Mouse (Mus musculus): ENCODE data around the gene Cyct. TPM values are rescaled to one million over a fixed set of nuclear protein-coding genes. Genes with fewer than 3 reads are reported as not detected.
A peak's percentile ranks its signal among the peaks of the same experiment; 100 is the strongest.

The Cyct gene
- total RNA-seq (2022), result not detected

DNA sequence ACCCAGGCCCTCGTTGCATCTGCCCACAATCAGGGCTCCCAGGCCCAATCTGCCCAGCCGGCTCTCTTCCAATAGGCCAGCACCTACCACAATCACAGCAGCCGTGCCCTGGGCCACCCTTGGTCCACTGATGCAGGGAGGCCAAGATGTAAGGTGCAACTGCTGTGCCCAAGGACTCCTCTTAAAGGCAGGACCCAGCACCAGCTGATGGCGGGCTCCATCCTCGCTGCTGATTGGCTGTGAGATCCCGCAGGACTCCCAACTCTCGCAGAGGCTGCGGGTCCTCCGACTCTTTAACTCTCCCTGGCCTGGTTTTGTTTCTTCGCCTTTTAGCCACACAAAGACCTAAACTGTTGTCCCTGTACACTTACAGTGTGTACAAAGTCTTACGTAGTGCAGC lies at the start of gene Cyct:
Gene Cyct (minus strand): TSS at position 225 of the 400 bp plus-strand sequence.
- no peak for DNase-seq

DNA sequence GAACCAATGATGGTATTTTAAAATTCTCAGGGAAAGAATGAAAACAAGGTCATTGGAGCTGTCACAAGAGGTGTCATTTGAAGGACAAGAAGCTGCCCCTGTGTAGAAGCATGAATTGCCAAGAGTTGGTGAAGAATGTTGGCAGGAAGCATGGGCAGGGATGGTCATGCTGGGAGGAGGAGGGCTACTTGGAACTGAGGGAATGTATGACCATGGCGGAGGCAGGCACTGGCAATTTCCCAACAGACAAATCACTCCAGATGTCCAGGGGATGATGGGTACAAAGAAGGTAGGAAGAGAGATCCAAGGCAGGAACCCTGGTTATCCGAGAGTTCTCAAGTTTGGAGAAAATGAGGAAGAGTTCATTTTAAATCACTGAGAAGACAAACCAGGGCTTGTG lies 49.7 kb upstream of the Cyct start:
- DNase-seq, result no peak

DNA sequence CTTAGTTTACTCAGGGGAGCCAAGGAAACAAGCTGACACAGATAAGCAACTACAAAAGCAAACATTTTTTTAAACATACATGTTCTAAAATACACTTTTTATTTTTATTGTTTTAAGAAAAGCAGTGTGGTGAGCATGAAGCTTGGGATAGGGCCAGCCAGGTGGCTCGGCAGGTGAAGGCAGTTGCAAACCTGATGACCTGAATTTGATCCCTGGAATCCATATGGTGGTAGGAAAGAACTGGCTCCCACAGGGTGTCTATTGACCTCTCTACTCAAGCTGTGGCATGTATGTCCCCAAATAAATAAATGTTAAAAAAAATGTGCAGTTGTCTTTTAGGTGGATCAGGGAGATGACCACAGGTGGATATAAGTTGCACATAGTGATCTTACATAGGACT lies 49.3 kb upstream of the Cyct start:
- no peak for DNase-seq

DNA sequence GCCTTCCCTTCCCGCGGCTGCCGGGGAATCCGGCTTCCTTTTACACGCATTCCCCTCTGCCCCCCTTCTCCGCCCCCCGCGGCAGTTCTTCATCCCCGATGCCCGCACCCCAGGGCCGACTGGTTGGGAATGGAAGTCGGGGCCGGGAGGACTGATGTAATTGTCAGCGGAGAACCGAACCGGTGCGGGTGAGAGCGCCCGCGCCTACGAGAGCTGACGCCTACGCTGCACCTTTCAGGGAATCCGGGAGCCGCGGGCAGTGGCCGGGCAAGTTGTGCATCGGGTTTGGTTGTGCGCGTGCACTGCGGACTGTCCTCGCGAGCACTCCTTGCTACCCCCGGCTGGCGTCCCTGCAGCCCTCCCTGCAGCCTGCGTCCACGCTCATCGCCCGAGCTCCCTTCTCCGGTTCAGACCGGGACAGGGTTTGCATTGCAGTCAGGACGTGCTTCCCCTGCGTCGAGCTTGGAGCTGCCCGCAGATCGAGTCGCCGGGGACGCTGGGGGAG lies 46.7 kb upstream of the Cyct start:
- DNase-seq, result peak; percentile 64

DNA sequence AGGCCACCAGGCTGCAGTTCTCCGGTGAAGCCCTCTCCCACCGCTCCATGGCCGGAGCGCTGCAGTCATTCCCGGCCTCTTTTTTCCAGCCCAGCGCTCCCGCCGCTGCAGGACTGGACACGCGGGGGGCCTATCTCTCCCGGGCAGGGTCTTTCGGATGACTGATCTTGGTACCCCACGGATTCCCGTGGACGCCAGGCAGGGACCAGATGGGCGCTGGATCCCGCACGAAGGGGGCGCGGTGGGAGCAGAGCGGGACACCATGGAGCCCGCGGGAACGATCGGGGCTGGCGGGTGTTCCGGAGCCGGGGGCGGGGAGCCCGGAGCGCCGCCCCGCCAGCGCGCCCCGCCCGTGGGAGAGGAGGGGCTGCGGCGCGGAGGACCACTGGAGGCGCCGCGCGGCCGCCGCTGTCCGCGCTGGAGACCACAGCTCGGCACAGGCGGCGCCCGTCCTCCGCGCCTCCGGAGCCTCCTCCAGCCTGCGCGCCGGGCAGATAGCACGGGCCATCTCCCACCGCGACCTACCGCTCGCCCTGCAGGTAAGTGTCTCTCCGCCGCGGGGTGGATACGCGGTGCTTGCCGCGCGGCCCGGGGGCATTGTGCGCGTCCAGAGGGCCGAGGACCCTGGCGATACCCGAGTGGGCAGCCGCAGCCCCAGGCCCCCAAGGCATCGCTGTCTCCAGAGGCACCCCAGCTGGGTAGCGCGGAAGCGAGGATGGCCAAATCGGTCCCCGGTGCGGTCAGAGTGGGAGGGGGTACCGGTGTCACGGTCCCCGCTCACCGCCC lies 46.1 kb upstream of the Cyct start, which contains the start of gene Osbpl6:
Gene Osbpl6 (plus strand): TSS at position 358 of the 786 bp plus-strand sequence.
- DNase-seq, result peak; percentile 63

DNA sequence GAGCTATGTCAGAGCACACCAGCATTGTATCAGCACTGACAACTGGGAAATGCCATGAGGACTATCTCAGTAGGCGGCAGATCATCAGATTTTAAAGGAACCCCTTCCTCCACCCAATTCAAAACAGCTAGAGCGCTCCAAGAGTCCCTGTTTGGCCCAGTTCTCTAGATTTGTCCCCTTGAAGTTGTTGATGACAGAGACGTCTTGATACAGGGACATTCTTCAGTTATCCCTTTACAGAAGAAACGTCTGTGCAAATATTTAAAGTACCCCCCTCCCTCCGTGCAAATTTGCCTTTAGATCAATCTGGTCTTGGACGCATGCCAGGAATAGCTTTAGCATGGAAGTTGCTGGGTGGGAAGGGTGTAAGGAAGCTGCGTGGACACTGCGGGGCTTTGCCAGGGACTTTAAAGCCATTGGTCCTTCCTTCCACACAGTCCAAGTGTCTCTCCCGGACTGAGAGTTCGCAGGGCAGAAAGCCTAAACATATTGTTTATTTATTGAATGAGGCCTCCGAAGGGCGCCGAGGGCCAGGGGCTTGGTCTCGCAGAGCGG lies 45.4 kb upstream of the Cyct start:
- no peak for DNase-seq

DNA sequence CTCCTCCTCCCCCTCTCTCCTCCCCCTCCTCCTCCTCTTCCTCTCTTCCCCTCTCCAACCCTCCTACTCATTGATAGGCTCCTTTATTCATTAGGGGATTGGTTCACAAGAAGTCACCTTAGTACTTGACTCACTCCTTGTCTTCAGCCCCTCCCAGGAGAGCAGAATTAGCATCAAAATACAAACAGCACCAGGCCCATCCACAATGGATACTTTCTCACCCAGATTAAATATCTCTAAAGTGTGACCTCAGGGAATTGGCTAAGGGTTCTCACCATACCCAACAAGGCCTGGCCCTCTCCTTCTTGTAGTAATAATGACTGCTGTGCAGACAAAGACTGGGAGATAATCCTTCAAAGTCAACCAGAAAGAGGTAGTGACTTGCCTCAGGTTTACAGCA lies 39.9 kb upstream of the Cyct start:
- DNase-seq, result no peak

DNA sequence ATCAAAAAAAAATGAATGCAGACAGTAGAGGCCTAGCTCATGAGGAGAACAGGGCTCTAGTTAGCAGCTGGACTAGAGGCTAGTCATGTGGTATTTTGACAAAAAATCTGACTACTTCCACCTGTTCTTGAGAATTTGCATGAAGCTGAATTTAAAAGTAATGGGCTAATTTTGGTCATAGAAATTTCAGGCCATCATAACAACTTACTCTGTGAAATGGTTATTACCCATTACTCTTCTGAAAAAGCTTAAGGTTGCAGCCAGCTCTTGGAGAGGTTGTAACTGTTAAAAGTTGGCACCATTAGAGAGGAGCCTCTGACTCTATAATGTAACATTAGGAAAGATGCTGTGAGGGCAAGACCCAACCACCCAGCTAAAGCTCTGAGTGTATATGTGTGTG lies 26.3 kb upstream of the Cyct start:
- DNase-seq, result no peak

DNA sequence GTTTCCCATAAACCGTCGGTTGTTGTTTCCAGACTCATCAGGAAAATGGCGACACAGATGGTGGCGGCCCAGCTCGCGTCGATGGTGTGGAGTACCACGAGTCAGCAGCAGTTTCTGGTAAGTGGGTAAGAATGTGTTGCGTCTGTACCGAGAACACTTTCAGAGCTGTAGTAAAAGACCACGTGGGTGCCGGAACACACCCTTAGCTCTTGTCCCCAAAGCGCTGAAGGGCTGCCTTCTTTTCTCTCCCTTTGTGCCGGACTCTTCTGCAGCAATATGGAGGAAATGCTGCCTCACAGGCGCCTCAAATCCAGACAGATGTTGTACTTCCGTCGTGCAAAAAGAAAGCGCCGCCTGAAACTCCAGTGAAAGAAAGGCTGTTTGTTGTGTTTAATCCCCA lies 18.4 kb upstream of the Cyct start:
- DNase-seq, result no peak

DNA sequence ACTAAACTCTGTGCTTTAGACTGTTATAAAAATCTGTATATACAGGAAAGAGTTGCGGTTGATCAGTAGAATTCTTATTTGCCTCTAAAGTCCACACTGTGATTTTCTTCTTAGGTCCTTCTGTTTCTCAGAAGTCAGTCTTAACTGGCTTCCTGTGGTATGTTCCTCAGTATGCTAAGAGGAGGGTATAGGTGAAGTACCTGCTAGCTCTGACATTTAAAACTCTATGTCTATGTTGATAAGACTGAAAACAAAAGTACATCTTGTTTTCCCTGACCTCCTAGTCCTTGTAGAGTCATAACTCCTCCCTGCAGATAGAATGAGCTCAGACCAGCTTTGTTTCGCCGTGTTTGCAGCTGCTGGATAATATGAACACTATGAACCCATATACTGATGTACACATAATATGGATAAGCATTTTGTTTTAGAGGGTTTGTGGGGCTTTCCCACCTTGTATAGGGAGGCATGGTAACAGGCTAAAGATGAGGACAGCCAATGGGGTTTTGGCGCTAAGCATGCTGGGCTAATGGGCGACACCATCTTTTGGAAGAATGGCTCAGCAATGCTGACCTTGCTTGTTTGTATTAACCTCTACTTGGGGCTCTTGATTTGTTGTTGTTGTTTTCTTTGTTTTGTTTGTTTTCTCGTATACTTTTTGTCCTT lies 14.4 kb upstream of the Cyct start:
- no peak for DNase-seq

DNA sequence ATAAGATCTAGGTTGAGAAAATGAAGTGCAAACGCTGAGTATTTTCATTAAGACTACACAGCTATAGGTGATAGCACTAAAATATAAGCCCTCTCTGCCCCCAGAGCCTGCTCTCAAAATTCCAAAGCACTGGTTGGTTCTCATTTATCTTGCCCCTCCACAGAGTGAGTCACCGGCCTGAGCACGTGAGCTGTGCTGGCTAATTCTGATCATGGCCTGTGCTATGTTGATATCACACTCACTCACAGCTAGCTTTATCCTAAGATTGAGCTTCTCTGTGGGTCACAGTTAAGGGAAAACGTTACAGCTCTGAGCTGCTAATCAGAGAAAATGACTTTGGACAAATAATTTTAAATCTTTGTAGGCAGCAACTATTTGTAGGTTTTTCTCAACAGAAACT lies 12.0 kb upstream of the Cyct start:
- DNase-seq, result peak; percentile 37

DNA sequence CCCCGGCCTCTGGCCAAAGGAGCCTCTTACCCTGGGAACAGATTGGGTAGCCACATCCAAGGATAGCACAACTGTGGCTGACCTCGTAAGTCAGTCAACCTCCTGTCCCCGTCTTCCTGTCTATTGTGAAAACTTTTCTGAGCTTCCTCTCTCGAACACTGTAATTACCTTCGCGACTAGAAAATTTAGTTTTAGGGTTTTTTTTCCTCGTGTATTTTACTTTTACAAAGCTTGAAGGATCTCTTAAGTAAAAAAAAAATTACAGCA lies 10.3 kb upstream of the Cyct start:
- no peak for DNase-seq

DNA sequence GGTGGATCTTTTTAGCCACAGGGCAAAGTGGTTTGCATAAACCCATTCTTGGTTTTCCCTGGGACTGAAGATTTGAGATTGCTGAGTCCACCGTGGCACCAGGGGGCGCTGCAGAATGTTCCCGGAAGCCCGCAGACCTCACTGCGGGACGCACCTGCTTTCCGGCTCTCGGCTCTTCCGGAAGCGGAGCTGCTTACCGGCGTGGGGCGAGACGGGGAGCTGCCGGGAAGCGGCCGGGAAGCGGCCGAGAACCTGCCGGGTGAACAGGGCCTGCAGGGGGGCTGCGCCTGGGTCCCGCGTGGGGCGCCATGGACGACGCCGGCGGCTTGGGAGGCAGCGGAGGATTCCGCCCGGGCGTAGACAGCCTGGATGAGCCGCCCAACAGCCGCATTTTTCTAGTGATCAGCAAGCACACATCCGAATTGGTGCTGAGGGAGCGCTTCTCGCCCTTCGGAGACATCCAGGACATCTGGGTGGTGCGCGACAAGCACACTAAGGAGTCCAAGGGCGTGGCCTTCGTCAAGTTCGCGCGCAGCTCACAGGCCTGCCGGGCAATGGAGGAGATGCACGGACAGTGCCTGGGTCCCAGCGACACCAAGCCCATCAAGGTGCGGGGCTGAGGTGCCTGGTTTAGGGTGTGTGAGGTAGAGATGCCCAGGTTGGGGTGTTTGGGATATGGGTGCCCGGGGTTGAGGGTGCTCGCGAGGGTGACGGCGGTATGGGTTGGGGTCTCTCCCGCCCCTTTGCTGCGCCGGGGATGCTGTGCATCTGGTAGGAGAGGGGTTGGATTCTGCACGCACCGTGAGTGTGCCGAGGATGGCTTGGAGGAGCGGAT lies 9.8 kb upstream of the Cyct start, which contains the start of gene Rbm45:
Gene Rbm45 (plus strand): TSS at position 164 of the 835 bp plus-strand sequence.
- DNase-seq, result peak; percentile 71

DNA sequence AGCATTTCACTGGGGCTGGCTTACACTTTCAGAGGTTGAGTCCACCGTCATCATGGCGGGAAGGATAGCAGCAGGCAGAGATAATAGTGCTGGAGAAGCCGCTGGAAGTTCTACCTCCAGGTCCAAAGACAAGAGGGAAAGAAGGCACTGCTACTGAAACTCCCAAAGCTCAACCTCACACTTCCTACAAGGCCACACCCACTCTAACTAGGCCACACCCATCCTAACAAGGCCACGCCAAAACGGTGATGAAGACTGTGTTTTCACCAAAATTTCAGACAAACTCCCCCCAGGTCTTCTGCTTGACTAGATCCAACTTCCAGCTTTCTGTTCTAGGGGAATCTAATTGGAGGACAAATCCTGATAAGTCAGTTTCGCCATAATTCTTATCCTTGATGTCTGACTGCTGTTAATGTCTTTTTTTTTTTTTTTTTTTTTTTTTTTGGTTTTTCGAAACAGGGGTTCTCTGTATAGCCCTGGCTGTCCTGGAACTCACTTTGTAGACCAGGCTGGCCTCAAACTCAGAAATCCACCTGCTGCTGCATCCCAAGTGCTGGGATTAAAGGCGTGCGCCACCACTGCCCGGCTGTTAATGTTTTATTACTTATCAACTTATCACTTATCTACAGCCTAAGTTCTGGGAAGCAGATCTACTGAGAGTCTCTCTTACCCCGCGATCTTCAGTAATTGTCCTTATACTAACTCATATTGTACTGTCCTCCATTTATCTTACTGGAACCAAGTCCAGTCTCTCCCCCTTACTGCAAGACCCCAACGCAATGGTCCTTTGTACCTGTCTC lies 8.8 kb upstream of the Cyct start:
- no peak for DNase-seq

DNA sequence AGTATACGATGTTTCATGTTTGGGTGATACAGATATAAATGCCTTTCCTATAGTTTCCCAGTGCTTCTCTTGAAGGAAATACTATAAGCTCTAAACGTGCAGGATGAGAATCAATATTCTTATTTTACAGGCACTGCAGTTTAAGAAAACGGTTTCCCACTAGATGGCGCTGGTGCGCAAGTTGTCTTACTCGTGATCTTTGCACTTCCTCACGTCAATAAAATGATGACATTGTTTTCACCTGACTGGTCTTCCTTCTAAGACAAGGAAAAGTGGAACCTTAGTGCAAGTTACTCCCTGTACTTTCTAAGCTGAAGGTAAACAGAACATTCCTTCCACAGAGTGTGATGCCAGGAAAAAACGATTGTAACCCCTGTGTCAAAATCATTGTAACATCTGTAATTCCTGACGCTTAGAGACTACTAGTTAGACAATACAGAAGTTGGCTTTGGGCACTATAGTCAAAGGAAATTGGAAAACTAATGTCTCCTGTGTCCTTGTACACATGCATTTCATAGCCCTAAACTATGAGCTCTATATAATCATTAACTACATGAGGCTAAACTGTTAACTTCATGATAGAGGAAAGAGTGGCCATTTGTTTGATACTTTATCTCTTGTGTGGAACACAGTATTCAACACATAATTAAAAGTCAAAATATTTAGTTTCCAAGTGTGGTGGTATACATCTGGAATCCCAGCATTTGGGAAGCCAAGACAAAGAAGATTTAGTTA lies 7.1 kb upstream of the Cyct start:
- DNase-seq, result peak; percentile 48

DNA sequence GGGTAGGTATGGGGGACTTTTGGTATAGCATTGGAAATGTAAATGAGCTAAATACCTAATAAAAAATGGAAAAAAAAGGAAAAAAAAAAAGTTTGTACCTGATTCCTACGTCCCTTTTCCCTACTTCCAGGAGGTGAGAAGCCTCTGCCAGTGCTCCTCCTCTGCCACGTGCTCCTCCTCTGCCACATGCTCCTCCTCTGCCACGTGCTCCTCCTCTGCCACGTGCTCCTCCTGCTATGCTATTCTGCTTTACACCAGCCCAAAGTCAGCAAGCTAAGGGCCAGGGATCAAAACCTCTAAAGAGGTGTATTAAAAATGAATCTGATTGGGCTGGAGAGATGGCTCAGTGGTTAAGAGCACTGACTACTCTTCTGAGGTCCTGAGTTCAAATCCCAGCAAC lies 5.6 kb upstream of the Cyct start:
- no peak for DNase-seq

DNA sequence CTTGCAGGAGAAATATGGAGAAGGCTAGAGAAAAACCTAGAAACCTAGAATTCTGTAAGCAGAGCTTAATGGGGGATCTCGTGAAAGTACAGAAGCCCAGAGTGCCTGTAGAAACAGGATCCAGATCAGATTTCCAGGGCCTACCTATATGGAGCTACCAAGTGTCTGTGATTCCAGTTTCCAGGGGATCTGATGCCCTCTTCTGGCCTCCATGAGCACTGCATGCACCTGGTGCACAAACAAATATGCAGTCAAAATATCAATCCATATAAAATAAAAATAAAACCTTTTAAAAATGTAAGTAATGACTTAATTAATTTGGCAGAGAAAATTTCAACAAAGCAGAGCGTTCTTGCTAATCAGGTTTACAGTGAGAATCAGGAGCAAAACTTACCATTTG lies 1.9 kb upstream of the Cyct start:
- DNase-seq, result no peak

DNA sequence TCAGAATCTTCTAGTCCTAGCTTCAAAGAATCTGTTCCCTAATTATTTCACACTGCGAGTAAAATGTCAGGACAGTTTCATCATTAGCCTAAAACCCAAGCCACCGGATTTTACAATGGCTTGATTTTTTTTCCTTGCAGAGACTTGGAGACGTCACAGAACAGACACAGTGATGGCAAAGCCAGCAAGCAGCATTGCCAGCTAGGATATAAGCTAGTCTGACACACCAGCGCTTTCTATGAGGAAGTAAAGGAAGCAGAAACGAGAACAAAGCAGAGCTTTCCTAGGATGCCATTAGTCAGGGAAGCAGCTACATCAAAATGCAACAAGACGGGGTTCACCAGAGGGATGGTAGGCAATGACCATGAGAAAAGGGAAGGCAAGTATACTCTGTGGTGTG lies 12.4 kb downstream of the Cyct start:
- no peak for DNase-seq

DNA sequence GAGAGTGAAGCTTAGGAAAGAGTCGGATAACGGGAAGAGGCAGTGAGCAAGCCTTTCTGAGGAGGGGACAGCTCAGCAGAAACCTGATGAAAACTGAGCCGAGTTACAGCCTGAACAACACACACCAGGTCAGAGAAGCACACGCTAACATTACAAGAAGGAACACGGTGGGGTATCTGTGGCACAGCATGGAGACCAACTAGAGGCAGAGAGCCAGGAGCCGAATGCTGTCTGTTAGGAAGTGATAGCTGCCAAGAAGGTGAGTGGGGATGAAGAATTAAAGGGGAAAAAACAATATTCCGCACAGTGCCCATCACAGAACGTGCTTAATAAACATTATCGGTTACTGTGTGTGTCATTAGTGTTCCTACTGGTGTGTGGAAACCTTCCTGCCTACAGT lies 18.1 kb downstream of the Cyct start:
- no peak for DNase-seq

DNA sequence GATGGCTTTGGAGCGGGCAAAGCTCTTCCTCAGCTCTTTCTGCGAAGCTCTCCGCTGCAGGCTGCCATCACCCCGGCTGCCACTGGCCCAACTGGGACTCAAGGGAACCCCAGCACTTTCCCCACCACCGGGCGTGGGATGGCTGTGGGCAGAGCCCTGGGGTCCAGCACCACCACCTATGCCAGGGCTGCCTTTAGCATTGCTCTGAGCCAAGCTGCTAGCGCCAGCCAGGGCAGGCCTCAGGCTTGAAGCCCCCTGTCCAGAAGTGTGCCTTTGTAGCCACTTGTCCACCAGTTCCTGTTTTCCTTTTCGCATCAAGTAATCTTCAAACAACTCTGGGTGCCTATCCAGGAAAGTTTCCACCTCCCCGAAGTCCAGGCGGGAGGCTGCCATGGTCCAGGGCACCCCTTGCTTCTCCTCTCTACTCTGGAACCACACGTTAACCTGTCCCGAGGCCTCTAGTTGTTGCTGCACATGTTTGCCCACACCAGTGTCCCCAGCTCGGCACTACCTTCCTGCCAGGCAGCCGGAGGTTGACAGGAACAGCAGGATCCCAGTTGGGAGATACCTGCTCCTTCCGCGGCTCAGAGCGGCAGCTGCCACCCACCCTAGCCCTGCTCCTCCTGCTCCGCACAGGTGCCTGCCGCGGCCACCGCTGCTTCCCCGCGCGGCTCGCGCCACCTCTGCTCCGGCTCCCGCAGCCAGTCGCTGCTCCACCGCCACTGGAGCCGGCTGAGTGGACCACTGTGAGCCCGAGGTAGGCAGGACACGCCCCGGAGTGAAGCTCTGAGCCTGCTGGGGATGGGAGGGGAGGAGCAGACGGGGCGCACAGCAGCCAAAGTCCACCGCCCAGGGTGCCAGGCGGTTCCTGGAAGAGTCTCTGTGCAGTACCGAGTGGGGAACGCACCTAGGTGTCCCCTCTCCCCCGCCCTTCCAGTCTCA lies 21.8 kb downstream of the Cyct start, which contains the start of gene Pde11a:
Gene Pde11a (minus strand): TSS at position 560 of the 942 bp plus-strand sequence.
- DNase-seq, result peak; percentile 6
